Mouse (Mus musculus): ENCODE measurements around the gene Dio1. TPM values are rescaled to one million over a fixed set of nuclear protein-coding genes. Genes with fewer than 3 reads are reported as not detected.

Dio1 gene
- total RNA-seq (2017) = not detected in 2 replicates

- no peak for ATAC-seq (replicated peaks in 1 of 2; ENCODE audit: insufficient read depth in 1 of 2, low FRiP score in 2 of 2, low TSS enrichment in 1 of 2, low read depth in 1 of 2, poor library complexity in 2 of 2, severe bottlenecking in 2 of 2)
These were observed at the start of gene Dio1 for GRCm38 (mm10) chr4:107306966-107307365. TSS of gene Dio1 (minus strand) at chr4:107307169.

- no peak for ATAC-seq (replicated peaks in 1 of 2; ENCODE audit: insufficient read depth in 1 of 2, low FRiP score in 2 of 2, low TSS enrichment in 1 of 2, low read depth in 1 of 2, poor library complexity in 2 of 2, severe bottlenecking in 2 of 2)
These were observed 47.6 kb upstream of the Dio1 start for GRCm38 (mm10) chr4:107354543-107354942.

- no peak for ATAC-seq (replicated peaks in 1 of 2; ENCODE audit: insufficient read depth in 1 of 2, low FRiP score in 2 of 2, low TSS enrichment in 1 of 2, low read depth in 1 of 2, poor library complexity in 2 of 2, severe bottlenecking in 2 of 2)
These were observed 47.2 kb upstream of the Dio1 start for GRCm38 (mm10) chr4:107354126-107354525.

GRCm38 (mm10) chr4:107353612-107354011, 46.6 kb upstream of the Dio1 start:
- ATAC-seq (replicated peaks in 1 of 2; ENCODE audit: insufficient read depth in 1 of 2, low FRiP score in 2 of 2, low TSS enrichment in 1 of 2, low read depth in 1 of 2, poor library complexity in 2 of 2, severe bottlenecking in 2 of 2) = no peak

GRCm38 (mm10) chr4:107351368-107351767, 44.4 kb upstream of the Dio1 start:
- ATAC-seq (replicated peaks in 1 of 2; ENCODE audit: insufficient read depth in 1 of 2, low FRiP score in 2 of 2, low TSS enrichment in 1 of 2, low read depth in 1 of 2, poor library complexity in 2 of 2, severe bottlenecking in 2 of 2) = no peak

- peak; percentile 47 to 49; a peak in 2 of 4 replicates for ATAC-seq (replicated peaks in 1 of 2; ENCODE audit: insufficient read depth in 1 of 2, low FRiP score in 2 of 2, low TSS enrichment in 1 of 2, low read depth in 1 of 2, poor library complexity in 2 of 2, severe bottlenecking in 2 of 2)
These were observed 42.5 kb upstream of the Dio1 start for GRCm38 (mm10) chr4:107349311-107350008.

- peak in 1 of 2 experiments; percentile 22; a peak in 1 of 4 replicates for ATAC-seq (replicated peaks in 1 of 2; ENCODE audit: insufficient read depth in 1 of 2, low FRiP score in 2 of 2, low TSS enrichment in 1 of 2, low read depth in 1 of 2, poor library complexity in 2 of 2, severe bottlenecking in 2 of 2)
These were observed 41.8 kb upstream of the Dio1 start for GRCm38 (mm10) chr4:107348529-107349310.

- no peak for ATAC-seq (replicated peaks in 1 of 2; ENCODE audit: insufficient read depth in 1 of 2, low FRiP score in 2 of 2, low TSS enrichment in 1 of 2, low read depth in 1 of 2, poor library complexity in 2 of 2, severe bottlenecking in 2 of 2)
These were observed 40.3 kb upstream of the Dio1 start for GRCm38 (mm10) chr4:107347221-107347620.

GRCm38 (mm10) chr4:107344612-107345011, 37.6 kb upstream of the Dio1 start:
- ATAC-seq (replicated peaks in 1 of 2; ENCODE audit: insufficient read depth in 1 of 2, low FRiP score in 2 of 2, low TSS enrichment in 1 of 2, low read depth in 1 of 2, poor library complexity in 2 of 2, severe bottlenecking in 2 of 2) = no peak

GRCm38 (mm10) chr4:107341354-107341753, 34.4 kb upstream of the Dio1 start:
- ATAC-seq (replicated peaks in 1 of 2; ENCODE audit: insufficient read depth in 1 of 2, low FRiP score in 2 of 2, low TSS enrichment in 1 of 2, low read depth in 1 of 2, poor library complexity in 2 of 2, severe bottlenecking in 2 of 2) = no peak; a peak in 1 of 4 replicates

- no peak for ATAC-seq (replicated peaks in 1 of 2; ENCODE audit: insufficient read depth in 1 of 2, low FRiP score in 2 of 2, low TSS enrichment in 1 of 2, low read depth in 1 of 2, poor library complexity in 2 of 2, severe bottlenecking in 2 of 2)
These were observed 30.5 kb upstream of the Dio1 start for GRCm38 (mm10) chr4:107337455-107337854.

GRCm38 (mm10) chr4:107336356-107336755, 29.4 kb upstream of the Dio1 start:
- ATAC-seq (replicated peaks in 1 of 2; ENCODE audit: insufficient read depth in 1 of 2, low FRiP score in 2 of 2, low TSS enrichment in 1 of 2, low read depth in 1 of 2, poor library complexity in 2 of 2, severe bottlenecking in 2 of 2) = no peak

- ATAC-seq (replicated peaks in 1 of 2; ENCODE audit: insufficient read depth in 1 of 2, low FRiP score in 2 of 2, low TSS enrichment in 1 of 2, low read depth in 1 of 2, poor library complexity in 2 of 2, severe bottlenecking in 2 of 2) = no peak
These were observed 26.5 kb upstream of the Dio1 start for GRCm38 (mm10) chr4:107333514-107333913.

- ATAC-seq (replicated peaks in 1 of 2; ENCODE audit: insufficient read depth in 1 of 2, low FRiP score in 2 of 2, low TSS enrichment in 1 of 2, low read depth in 1 of 2, poor library complexity in 2 of 2, severe bottlenecking in 2 of 2) = no peak
These were observed 21.6 kb upstream of the Dio1 start for GRCm38 (mm10) chr4:107328530-107328929.

GRCm38 (mm10) chr4:107323113-107323512, 16.1 kb upstream of the Dio1 start:
- ATAC-seq (replicated peaks in 1 of 2; ENCODE audit: insufficient read depth in 1 of 2, low FRiP score in 2 of 2, low TSS enrichment in 1 of 2, low read depth in 1 of 2, poor library complexity in 2 of 2, severe bottlenecking in 2 of 2) = no peak

- ATAC-seq (replicated peaks in 1 of 2; ENCODE audit: insufficient read depth in 1 of 2, low FRiP score in 2 of 2, low TSS enrichment in 1 of 2, low read depth in 1 of 2, poor library complexity in 2 of 2, severe bottlenecking in 2 of 2) = no peak
These were observed 14.1 kb upstream of the Dio1 start for GRCm38 (mm10) chr4:107321041-107321440.

- ATAC-seq (replicated peaks in 1 of 2; ENCODE audit: insufficient read depth in 1 of 2, low FRiP score in 2 of 2, low TSS enrichment in 1 of 2, low read depth in 1 of 2, poor library complexity in 2 of 2, severe bottlenecking in 2 of 2) = no peak
These were observed 11.7 kb upstream of the Dio1 start for GRCm38 (mm10) chr4:107318646-107319045.

GRCm38 (mm10) chr4:107314479-107314805, 7.5 kb upstream of the Dio1 start:
- peak in 1 of 2 experiments; percentile 19; a peak in 2 of 4 replicates for ATAC-seq (replicated peaks in 1 of 2; ENCODE audit: insufficient read depth in 1 of 2, low FRiP score in 2 of 2, low TSS enrichment in 1 of 2, low read depth in 1 of 2, poor library complexity in 2 of 2, severe bottlenecking in 2 of 2)
